Mouse (Mus musculus): Measurements from ENCODE around the gene Atp6v1g3.

DNA sequence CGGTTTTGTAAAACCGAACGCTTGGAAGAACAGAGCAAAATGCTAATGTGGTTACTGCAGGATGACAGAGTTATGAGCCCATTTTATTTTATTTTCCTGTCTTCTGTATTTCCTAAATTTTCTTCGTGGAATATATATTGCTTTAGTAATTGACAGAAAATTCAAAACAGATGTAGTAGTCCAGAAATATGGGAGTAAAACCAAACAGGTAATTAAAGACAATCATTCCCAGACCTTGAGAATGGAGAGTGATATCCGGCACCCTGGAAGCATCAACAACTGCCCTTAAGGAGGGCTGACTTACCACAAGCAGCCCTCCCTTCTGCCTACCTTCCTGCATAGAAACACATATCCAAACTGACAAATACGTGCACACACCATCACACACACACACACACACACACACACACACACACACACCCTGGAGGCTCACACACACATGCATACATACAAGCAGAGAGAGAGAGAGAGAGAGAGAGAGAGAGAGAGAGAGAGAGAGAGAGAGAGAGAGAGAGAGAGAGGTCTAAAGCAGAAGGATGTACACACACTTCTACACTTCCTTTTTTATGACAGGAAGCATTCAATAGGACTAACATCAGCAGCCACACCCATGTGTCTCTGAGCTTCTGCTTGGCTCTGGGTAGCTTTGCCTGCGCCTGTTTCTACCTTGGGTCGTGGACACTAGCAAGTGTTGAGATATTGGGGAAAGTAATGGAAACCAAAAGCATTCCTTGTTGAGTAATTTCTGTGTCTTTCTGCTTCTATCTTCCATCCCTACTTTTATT is 25.6 kb upstream of the Atp6v1g3 start:
- TF ChIP-seq GATA1 (IDR thresholded peaks at IDR 0.05; ENCODE audit: low read length) (no peak), TAL1 (IDR thresholded peaks at IDR 0.05; ENCODE audit: low read length) (no peak)
